Mouse (Mus musculus): ENCODE data around the gene Ndufa4l2. TPM values are rescaled to one million over a fixed set of nuclear protein-coding genes. Genes with fewer than 3 reads are reported as not detected.

The Ndufa4l2 gene
- polyA plus RNA-seq, 1 experiment, result 10.4 TPM

- Histone ChIP-seq H3K27ac (ENCODE audit: insufficient read depth, low read length) (no peak overlapping the region), H3K4me3 (replicated peaks; ENCODE audit: insufficient read depth, low read depth, low read length) (no peak overlapping the region), H3K4me1 (ENCODE audit: control insufficient read depth, insufficient read depth, low read length) (peaks cover 2% of the 10 kb centered on the region), H3K27me3 (ENCODE audit: control insufficient read depth, insufficient read depth, low read length) (no peaks in the 10 kb centered on the region)
- TF ChIP-seq POLR2A (IDR thresholded peaks at IDR 0.05; ENCODE audit: borderline replicate concordance, insufficient read depth, low read length) (no peak), CTCF (IDR thresholded peaks at IDR 0.05; ENCODE audit: borderline replicate concordance, insufficient read depth, low read depth, low read length) (no peak)
- peak in 1 of 2 experiments; percentile 30 for DNase-seq
- 64% methylated on average over 19 of the region's 19 CpGs for WGBS
Observed at GRCm38 (mm10) chr10:127480833-127481813, 33.6 kb upstream of the Ndufa4l2 start.

DNA sequence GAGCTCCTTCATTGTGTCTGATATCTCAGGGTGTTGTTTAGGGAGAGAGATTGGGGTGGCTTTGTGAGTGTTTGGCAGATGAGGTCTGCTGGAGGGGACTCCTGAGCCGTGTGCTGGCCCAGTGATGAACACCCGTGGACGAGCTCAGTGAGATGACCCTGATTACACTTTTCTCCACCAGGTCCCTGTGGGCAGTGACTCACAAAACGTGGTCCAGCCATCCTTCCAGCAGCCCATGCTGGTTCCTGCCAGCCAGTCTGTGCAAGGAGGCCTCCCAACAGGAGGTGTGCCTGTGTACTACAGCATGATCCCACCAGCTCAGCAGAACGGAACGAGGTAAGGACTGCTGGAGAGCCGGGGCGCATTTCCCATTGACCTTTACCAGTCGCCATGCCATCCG, 29.5 kb upstream of the Ndufa4l2 start:
- Histone ChIP-seq H3K27ac (ENCODE audit: insufficient read depth, low read length) (no peak overlapping the region), H3K4me3 (replicated peaks; ENCODE audit: insufficient read depth, low read depth, low read length) (no peak overlapping the region), H3K4me1 (ENCODE audit: control insufficient read depth, insufficient read depth, low read length) (peaks cover 10% of the 10 kb centered on the region), H3K27me3 (ENCODE audit: control insufficient read depth, insufficient read depth, low read length) (no peaks in the 10 kb centered on the region)
- TF ChIP-seq POLR2A (IDR thresholded peaks at IDR 0.05; ENCODE audit: borderline replicate concordance, insufficient read depth, low read length) (no peak), CTCF (IDR thresholded peaks at IDR 0.05; ENCODE audit: borderline replicate concordance, insufficient read depth, low read depth, low read length) (no peak)
- 51% methylated on average over 10 of the region's 10 CpGs for WGBS
- DNase-seq, result no peak

GRCm38 (mm10) chr10:127488856-127489255, 25.9 kb upstream of the Ndufa4l2 start:
- DNase-seq, result no peak
- Histone ChIP-seq H3K27ac (ENCODE audit: insufficient read depth, low read length) (no peak overlapping the region), H3K27me3 (ENCODE audit: control insufficient read depth, insufficient read depth, low read length) (no peaks in the 10 kb centered on the region), H3K4me1 (ENCODE audit: control insufficient read depth, insufficient read depth, low read length) (peaks cover 32% of the 10 kb centered on the region), H3K4me3 (replicated peaks; ENCODE audit: insufficient read depth, low read depth, low read length) (no peak overlapping the region)
- WGBS, result 72% methylated on average over 7 of the region's 7 CpGs
- TF ChIP-seq CTCF (IDR thresholded peaks at IDR 0.05; ENCODE audit: borderline replicate concordance, insufficient read depth, low read depth, low read length) (no peak), POLR2A (IDR thresholded peaks at IDR 0.05; ENCODE audit: borderline replicate concordance, insufficient read depth, low read length) (no peak)

GRCm38 (mm10) chr10:127490160-127491127, 24.3 kb upstream of the Ndufa4l2 start:
- H3K4me1 ChIP-seq (ENCODE audit: control insufficient read depth, insufficient read depth, low read length), result peaks cover 32% of the 10 kb centered on the region
- no peaks in the 10 kb centered on the region for H3K27me3 ChIP-seq (ENCODE audit: control insufficient read depth, insufficient read depth, low read length)
- H3K4me3 ChIP-seq (replicated peaks; ENCODE audit: insufficient read depth, low read depth, low read length), result no peak overlapping the region
- peak overlapping the region; percentile 88 for H3K27ac ChIP-seq (ENCODE audit: insufficient read depth, low read length)
- DNase-seq, result no peak
- 54% methylated on average over 18 of the region's 18 CpGs for WGBS
- TF ChIP-seq CTCF (IDR thresholded peaks at IDR 0.05; ENCODE audit: borderline replicate concordance, insufficient read depth, low read depth, low read length), result no peak
- TF ChIP-seq POLR2A (IDR thresholded peaks at IDR 0.05; ENCODE audit: borderline replicate concordance, insufficient read depth, low read length), result no peak

- Histone ChIP-seq H3K4me3 (replicated peaks; ENCODE audit: insufficient read depth, low read depth, low read length) (no peak overlapping the region), H3K27me3 (ENCODE audit: control insufficient read depth, insufficient read depth, low read length) (no peaks in the 10 kb centered on the region), H3K4me1 (ENCODE audit: control insufficient read depth, insufficient read depth, low read length) (peaks cover 32% of the 10 kb centered on the region), H3K27ac (ENCODE audit: insufficient read depth, low read length) (peak overlapping the region; percentile 88)
- TF ChIP-seq CTCF (IDR thresholded peaks at IDR 0.05; ENCODE audit: borderline replicate concordance, insufficient read depth, low read depth, low read length), result no peak
- TF ChIP-seq POLR2A (IDR thresholded peaks at IDR 0.05; ENCODE audit: borderline replicate concordance, insufficient read depth, low read length), result no peak
- WGBS, result 6% methylated on average over 8 of the region's 8 CpGs
- peak; percentile 53 to 56 for DNase-seq
Observed at GRCm38 (mm10) chr10:127491128-127491512, 23.6 kb upstream of the Ndufa4l2 start.

DNA sequence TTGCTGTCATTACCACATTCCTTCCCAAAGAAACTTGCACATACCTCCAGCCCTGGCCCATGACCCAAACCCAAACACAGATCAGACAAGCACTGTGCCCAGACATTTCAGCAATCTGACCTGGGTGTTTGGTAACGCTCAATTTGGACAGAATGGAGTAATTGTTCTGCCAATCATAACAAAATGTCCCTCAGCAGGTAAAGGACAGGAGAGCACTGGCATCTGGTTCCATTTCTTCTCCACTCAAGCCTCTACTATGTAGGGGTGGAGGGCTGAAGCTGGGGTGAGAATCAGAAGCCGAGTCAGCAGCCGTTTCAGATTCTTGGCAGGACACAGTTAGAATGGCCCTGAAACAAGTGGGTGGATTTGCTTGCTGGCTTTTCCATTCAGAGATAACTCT, 22.6 kb upstream of the Ndufa4l2 start:
- Histone ChIP-seq H3K27me3 (ENCODE audit: control insufficient read depth, insufficient read depth, low read length) (no peaks in the 10 kb centered on the region), H3K4me3 (replicated peaks; ENCODE audit: insufficient read depth, low read depth, low read length) (no peak overlapping the region), H3K27ac (ENCODE audit: insufficient read depth, low read length) (peak overlapping the region; percentile 64; the same call in 1 of the 2 replicates), H3K4me1 (ENCODE audit: control insufficient read depth, insufficient read depth, low read length) (peaks cover 32% of the 10 kb centered on the region)
- no peak for TF ChIP-seq POLR2A (IDR thresholded peaks at IDR 0.05; ENCODE audit: borderline replicate concordance, insufficient read depth, low read length)
- no peak for TF ChIP-seq CTCF (IDR thresholded peaks at IDR 0.05; ENCODE audit: borderline replicate concordance, insufficient read depth, low read depth, low read length)
- 18% methylated on average over 3 of the region's 3 CpGs for WGBS
- no peak for DNase-seq

DNA sequence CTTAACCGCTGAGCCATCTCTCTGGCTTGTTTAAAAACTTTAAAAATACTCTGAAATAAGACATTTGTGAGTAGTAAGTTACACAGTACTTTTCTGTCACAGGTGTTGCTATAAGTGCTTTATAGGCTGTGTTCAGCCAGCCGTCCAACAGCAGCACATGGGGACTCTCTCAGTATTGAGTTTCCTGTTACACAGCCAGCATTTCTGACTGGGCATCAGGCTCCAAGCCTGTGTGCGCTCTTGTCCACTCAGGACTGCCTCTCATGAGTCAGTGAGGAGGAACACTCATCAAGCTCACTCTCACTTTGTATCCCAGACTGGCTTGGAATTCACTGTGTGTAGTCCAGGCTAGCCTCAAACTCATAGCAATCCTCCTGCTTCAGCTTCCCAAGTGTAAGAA, 18.6 kb upstream of the Ndufa4l2 start:
- Histone ChIP-seq H3K4me3 (replicated peaks; ENCODE audit: insufficient read depth, low read depth, low read length) (no peak overlapping the region), H3K4me1 (ENCODE audit: control insufficient read depth, insufficient read depth, low read length) (peaks cover 22% of the 10 kb centered on the region), H3K27me3 (ENCODE audit: control insufficient read depth, insufficient read depth, low read length) (no peaks in the 10 kb centered on the region), H3K27ac (ENCODE audit: insufficient read depth, low read length) (no peak overlapping the region)
- no peak for DNase-seq
- 93% methylated on average over 3 of the region's 3 CpGs for WGBS
- no peak for TF ChIP-seq CTCF (IDR thresholded peaks at IDR 0.05; ENCODE audit: borderline replicate concordance, insufficient read depth, low read depth, low read length)
